Mouse (Mus musculus) ES-E14 (cell line): ENCODE results near the gene Mfsd2b. TPM values are rescaled to one million over a fixed set of nuclear protein-coding genes. Genes with fewer than 3 reads are reported as not detected.

ENCODE experiments used
- DNase-seq: peaks from one replicate; pipeline ENCODE4 v3.0.0-alpha.2; 2013; ENCODE audit warnings: low read depth, low spot score
- H3K27ac ChIP-seq: 2 replicates; pipeline ENCODE4 v1.5.1; 2012; ENCODE audit warnings: low read depth, mild to moderate bottlenecking, low read length, moderate library complexity, mixed read lengths; ENCODE audit not compliant: poor library complexity, insufficient read depth, severe bottlenecking
- H3K36me3 ChIP-seq: 2 replicates; pipeline ENCODE4 v1.6.1; 2012; ENCODE audit warnings: mild to moderate bottlenecking, low read length, moderate library complexity, mixed read lengths; ENCODE audit not compliant: control insufficient read depth, poor library complexity, insufficient read depth, severe bottlenecking
- H3K4me1 ChIP-seq, 2 experiments: fragments of 150-350 bp in 1 of 2; sonication (generic) in 1 of 2; 2 replicates each; pipeline ENCODE4 v1.6.1; 2012; ENCODE audit warnings: low read length in 2 of 2, mild to moderate bottlenecking in 1 of 2, mixed read lengths in 1 of 2; ENCODE audit not compliant: control insufficient read depth in 2 of 2, insufficient read depth in 2 of 2, poor library complexity in 1 of 2
- H3K4me3 ChIP-seq, 2 experiments: fragments of 150-350 bp in 1 of 2; sonication (generic) in 1 of 2; 2 replicates each; pipeline ENCODE4 v1.5.1; 2012; ENCODE audit warnings: low read length in 2 of 2, low read depth in 1 of 2, mild to moderate bottlenecking in 1 of 2, mixed read lengths in 1 of 2; ENCODE audit not compliant: insufficient read depth in 1 of 2, poor library complexity in 1 of 2, severe bottlenecking in 1 of 2
- H3K9ac ChIP-seq: 2 replicates; pipeline ENCODE4 v1.6.1; 2012; ENCODE audit warnings: low read depth, mild to moderate bottlenecking, low read length, mixed read lengths; ENCODE audit not compliant: poor library complexity, insufficient read depth, severe bottlenecking
- H3K9me3 ChIP-seq: fragments of 150-350 bp; sonication (generic); 2 replicates; pipeline ENCODE4 v1.6.1; 2012; ENCODE audit warnings: low read depth, mild to moderate bottlenecking, low read length; ENCODE audit not compliant: control insufficient read depth, insufficient read depth
- CHD2 ChIP-seq: IDR thresholded peaks from 2 replicates; pipeline ENCODE4 v1.6.1; 2014; ENCODE audit warnings: mild to moderate bottlenecking, low read depth, low read length, inconsistent platforms
- ZC3H11A ChIP-seq: IDR thresholded peaks from 2 replicates; pipeline ENCODE4 v1.6.1; 2012; ENCODE audit warnings: low read depth, mild to moderate bottlenecking, inconsistent platforms, low read length, borderline replicate concordance
- in situ Hi-C, 2 experiments: fragments of 600-800 bp; cut with MboI; formaldehyde crosslinking; loops; one replicate each; pipeline ENCODE4 v1.15.1; 2025; ENCODE audit warnings: low sequenced_read_pairs in 2 of 2, inconsistent platforms in 1 of 2; ENCODE audit not compliant: unreplicated experiment in 2 of 2
- total RNA-seq: library from RNA; depleted of rRNA; stranded (reverse); fragments of 300-350 nt; gene quantifications from 2 replicates; pipeline ENCODE4 v1.2.3, GENCODE M21; 2012; rRNA removed

Gene Mfsd2b
- total RNA-seq, 1 experiment = 3.2 TPM

DNA sequence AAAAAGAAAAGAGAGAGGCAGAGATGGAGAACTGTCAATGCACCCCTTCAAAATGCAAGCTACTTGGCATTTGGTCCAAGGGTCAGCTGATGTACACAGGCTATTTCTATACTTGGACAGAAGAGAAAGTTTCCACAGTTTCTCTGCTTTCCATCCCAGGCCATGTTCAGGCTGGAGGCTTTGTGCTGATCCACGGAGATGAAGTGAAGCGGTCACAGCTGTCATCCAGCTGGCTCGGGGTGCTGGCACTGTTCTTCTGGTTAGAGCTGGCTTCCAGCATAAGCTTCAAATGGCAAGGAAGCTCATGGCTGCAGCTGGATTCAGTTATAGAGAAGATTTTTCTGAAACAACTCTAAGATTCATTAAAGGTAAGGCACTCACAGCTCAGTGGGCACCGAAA is 60.5 kb downstream of the Mfsd2b start:
- in situ Hi-C loops = no loop called here
- Histone ChIP-seq H3K9ac (no peak overlapping the region), H3K4me3 (no peak overlapping the region), H3K36me3 (no peaks in the 10 kb centered on the region), H3K4me1 (peaks cover 0 to 6% of the 10 kb centered on the region in 2 experiments; a peak in 2 of 4 replicates), H3K27ac (no peak overlapping the region), H3K9me3 (no peaks in the 10 kb centered on the region)
- TF ChIP-seq ZC3H11A (no peak), CHD2 (no peak)
- DNase-seq = no peak

Other genes starting within 250 kb of the Mfsd2b start
- 0.31 and 0.58 TPM in 2 replicates for gene Fam228a, start 135.9 kb downstream of the Mfsd2b start, total RNA-seq
- 0.26 and 1.8 TPM in 2 replicates for gene Pfn4, start 105.3 kb downstream of the Mfsd2b start, total RNA-seq
- gene Fam228b, start 105.1 kb downstream of the Mfsd2b start, total RNA-seq = 3.0 and 4.0 TPM in 2 replicates
- gene Sf3b6, start 56.8 kb downstream of the Mfsd2b start, total RNA-seq = 79.9 and 119 TPM in 2 replicates
- 4.1 and 5.7 TPM in 2 replicates for gene Fkbp1b, start 32.8 kb downstream of the Mfsd2b start, total RNA-seq
- gene Wdcp, start 31.1 kb downstream of the Mfsd2b start, total RNA-seq = 17.1 and 19.5 TPM in 2 replicates
- 67.8 and 93.7 TPM in 2 replicates for gene Ubxn2a, start 33.3 kb upstream of the Mfsd2b start, total RNA-seq
- gene Atad2b, start 43.0 kb upstream of the Mfsd2b start, total RNA-seq = 16.8 and 22.4 TPM in 2 replicates